Comparison of ENCODE assay signal across 9 mouse cellular contexts in genomic region chr19:32199861-32200574, GRCm38 (mm10).
DNase-seq lines count a peak whose midpoint lies in the region; ATAC-seq and TF ChIP-seq lines count a peak whose summit lies in the region.
"Had no signal": no experiment of that assay in that cellular context is flagged by ENCODE, and none has a peak within 500 bp of the region (broad histone marks: within the 10 kb centered on the region; RNA-seq: fewer than 3 reads in every experiment).

No protein-coding gene starts in this region.

- no peak for TF ChIP-seq CTCF in bone marrow macrophage, adult 2 months (IDR thresholded peaks at IDR 0.05; ENCODE audit: low read depth, low read length)

- H3K27ac ChIP-seq in hindbrain, embryonic 16.5 days (ENCODE audit: low read depth, low read length), result no peak overlapping the region
- no peak overlapping the region for H3K27ac ChIP-seq in hindbrain, embryonic 10.5 days
- peak overlapping the region; percentile 25; the same call in 1 of the 2 replicates for H3K27ac ChIP-seq in bone marrow macrophage, adult 2 months (ENCODE audit: insufficient read depth, low read depth, low read length)
- no peak overlapping the region for H3K27ac ChIP-seq in midbrain, embryonic 15.5 days

- no peak for DNase-seq in hindbrain, embryonic 10.5 days (ENCODE audit: low spot score)
- peak; percentile 29 for DNase-seq in 416B (ENCODE audit: low read depth)
- peak; percentile 58 for DNase-seq in lung, postnatal 10 days
- DNase-seq: cerebellum, postnatal 25 days had no signal

- no peak for TF ChIP-seq POLR2A in bone marrow macrophage, adult 2 months (IDR thresholded peaks at IDR 0.05; ENCODE audit: borderline replicate concordance, low read depth, low read length)

- ATAC-seq in hindbrain, embryonic 16.5 days, result 0 out of 2 replicates have a peak, but pooled peaks have one; percentile 40
- ATAC-seq in monocyte, adult 5-6 weeks (replicated peaks; ENCODE audit: insufficient number of reproducible peaks, low FRiP score, low TSS enrichment, poor library complexity, severe bottlenecking), result no peak; the same call in 1 of the 2 replicates
- no peak for ATAC-seq in midbrain, embryonic 15.5 days (replicated peaks)

- H3K4me2 ChIP-seq in hindbrain, embryonic 16.5 days (ENCODE audit: low read length), result no peak overlapping the region
- H3K4me2 ChIP-seq in midbrain, embryonic 15.5 days, result no peak overlapping the region
- H3K4me2 ChIP-seq: midbrain, embryonic 11.5 days had no signal

- WGBS in hindbrain, embryonic 16.5 days, result 88% methylated on average over 4 of the region's 4 CpGs
- WGBS in hindbrain, embryonic 10.5 days, result 94% methylated on average over 4 of the region's 4 CpGs
- WGBS in midbrain, embryonic 15.5 days, result 89% methylated on average over 4 of the region's 4 CpGs

- no peak overlapping the region for H3K4me3 ChIP-seq in hindbrain, embryonic 16.5 days (ENCODE audit: low read length)
- H3K4me3 ChIP-seq in hindbrain, embryonic 10.5 days, result no peak overlapping the region
- no peak overlapping the region for H3K4me3 ChIP-seq in bone marrow macrophage, adult 2 months (ENCODE audit: insufficient read depth, low read length)
- no peak overlapping the region for H3K4me3 ChIP-seq in midbrain, embryonic 15.5 days

- H3K36me3 ChIP-seq in hindbrain, embryonic 16.5 days (ENCODE audit: control insufficient read depth, insufficient read depth, low read length), result no peaks in the 10 kb centered on the region
- H3K36me3 ChIP-seq in hindbrain, embryonic 10.5 days, result no peaks in the 10 kb centered on the region
- H3K36me3 ChIP-seq in midbrain, embryonic 15.5 days (replicated peaks), result no peaks in the 10 kb centered on the region

- H3K9me3 ChIP-seq in hindbrain, embryonic 16.5 days (ENCODE audit: control insufficient read depth, low read length), result no peaks in the 10 kb centered on the region
- H3K9me3 ChIP-seq in hindbrain, embryonic 10.5 days, result no peaks in the 10 kb centered on the region
- H3K9me3 ChIP-seq in midbrain, embryonic 15.5 days, result no peaks in the 10 kb centered on the region

- no peaks in the 10 kb centered on the region for H3K4me1 ChIP-seq in hindbrain, embryonic 16.5 days (ENCODE audit: control insufficient read depth, insufficient read depth, low read depth, low read length)
- no peaks in the 10 kb centered on the region for H3K4me1 ChIP-seq in hindbrain, embryonic 10.5 days (replicated peaks)
- H3K4me1 ChIP-seq in bone marrow macrophage, adult 2 months (ENCODE audit: control insufficient read depth, insufficient read depth, low read length), result peaks cover 40% of the 10 kb centered on the region
- 0 out of 2 replicates have a peak, but pooled peaks cover 4% of the 10 kb centered on the region for H3K4me1 ChIP-seq in midbrain, embryonic 15.5 days

- H3K27me3 ChIP-seq in hindbrain, embryonic 16.5 days (replicated peaks; ENCODE audit: control insufficient read depth, insufficient read depth, low read length), result no peaks in the 10 kb centered on the region
- no peaks in the 10 kb centered on the region for H3K27me3 ChIP-seq in hindbrain, embryonic 10.5 days (ENCODE audit: insufficient read depth, poor library complexity, severe bottlenecking)
- H3K27me3 ChIP-seq in midbrain, embryonic 15.5 days (replicated peaks), result no peaks in the 10 kb centered on the region

- no peak overlapping the region for H3K9ac ChIP-seq in hindbrain, embryonic 16.5 days (ENCODE audit: low read depth, low read length)
- H3K9ac ChIP-seq in midbrain, embryonic 15.5 days, result no peak overlapping the region
